Mouse (Mus musculus): ENCODE results near the gene Commd2. TPM values are rescaled to one million over a fixed set of nuclear protein-coding genes. Genes with fewer than 3 reads are reported as not detected.

Commd2 gene
- polyA plus RNA-seq, 1 experiment from 2014 or later, result 43.2 TPM

DNA sequence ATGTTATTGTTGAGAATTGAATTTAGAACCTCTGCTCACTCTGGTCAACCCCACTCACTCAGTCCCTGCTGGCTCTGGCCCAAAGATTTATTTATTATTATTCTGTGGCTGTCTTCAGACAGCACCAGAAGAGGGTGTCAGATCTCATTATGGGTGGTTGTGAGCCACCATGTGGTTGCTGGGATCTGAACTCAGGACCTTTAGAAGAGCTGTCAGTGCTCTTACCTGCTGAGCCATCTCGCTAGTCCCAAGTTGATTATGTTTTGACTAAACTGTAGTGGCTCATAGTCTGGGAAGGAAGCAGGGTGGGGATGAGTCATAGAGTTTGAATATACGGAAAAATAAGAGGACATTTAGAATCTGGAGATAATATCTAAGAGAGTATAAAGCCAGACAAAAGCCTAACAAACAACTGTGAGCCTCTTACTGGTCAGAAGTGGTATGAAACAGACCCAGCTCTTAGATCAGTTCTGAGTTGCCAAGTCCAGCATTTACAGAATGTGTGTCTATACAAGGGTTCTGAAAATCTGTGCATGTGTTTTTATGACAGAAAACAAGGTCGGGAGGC is 39.0 kb downstream of the Commd2 start:
- WGBS, result 65% methylated on average over 3 of the region's 3 CpGs
- no peak for ATAC-seq (replicated peaks; ENCODE audit: insufficient number of reproducible peaks, insufficient read depth, low FRiP score, low read depth)
- no peaks in the 10 kb centered on the region for H3K9me3 ChIP-seq (replicated peaks)
- no peak overlapping the region for H3K4me3 ChIP-seq
- H3K27ac ChIP-seq, result no peak overlapping the region
- peaks cover 4% of the 10 kb centered on the region for H3K4me1 ChIP-seq (replicated peaks)
- H3K9ac ChIP-seq, result no peak overlapping the region
- H3K4me2 ChIP-seq, result no peak overlapping the region
- no peaks in the 10 kb centered on the region for H3K27me3 ChIP-seq
- H3K36me3 ChIP-seq, result no peaks in the 10 kb centered on the region

GRCm38 (mm10) chr3:57611776-57612175 is 39.7 kb downstream of the Commd2 start:
- Histone ChIP-seq H3K9ac (no peak overlapping the region), H3K4me3 (no peak overlapping the region), H3K4me1 (replicated peaks) (peaks cover 4% of the 10 kb centered on the region), H3K9me3 (replicated peaks) (no peaks in the 10 kb centered on the region), H3K27ac (no peak overlapping the region), H3K4me2 (no peak overlapping the region), H3K36me3 (no peaks in the 10 kb centered on the region), H3K27me3 (no peaks in the 10 kb centered on the region)
- ATAC-seq (replicated peaks; ENCODE audit: insufficient number of reproducible peaks, insufficient read depth, low FRiP score, low read depth), result no peak
- WGBS, result 23% methylated on average over 7 of the region's 7 CpGs

DNA sequence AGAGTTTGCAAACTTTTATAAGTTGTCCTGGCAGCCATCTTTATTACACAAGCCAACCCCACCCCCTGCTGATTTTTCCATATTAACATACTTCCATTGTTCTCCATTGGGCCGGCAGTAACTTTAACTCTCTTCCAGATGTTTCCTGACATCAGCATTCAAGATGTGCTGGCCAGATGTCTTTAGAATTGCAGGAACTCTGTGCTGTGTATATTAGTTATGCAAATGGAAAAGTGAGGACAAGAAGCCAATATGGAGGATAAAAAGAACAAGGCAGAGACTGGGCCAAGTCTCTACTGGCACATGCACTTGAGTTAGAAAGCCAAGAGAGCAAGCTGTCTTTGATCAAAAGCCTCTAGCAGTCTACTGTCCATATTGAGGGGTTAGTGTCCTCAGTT is 46.9 kb downstream of the Commd2 start:
- Histone ChIP-seq H3K9me3 (replicated peaks) (no peaks in the 10 kb centered on the region), H3K4me1 (replicated peaks) (no peaks in the 10 kb centered on the region), H3K9ac (no peak overlapping the region), H3K4me3 (no peak overlapping the region), H3K4me2 (no peak overlapping the region), H3K27ac (peak overlapping the region; percentile 60; the same call in 1 of the 2 replicates), H3K27me3 (no peaks in the 10 kb centered on the region), H3K36me3 (no peaks in the 10 kb centered on the region)
- 56% methylated on average over 1 of the region's 1 CpGs for WGBS
- no peak for ATAC-seq (replicated peaks; ENCODE audit: insufficient number of reproducible peaks, insufficient read depth, low FRiP score, low read depth)

- Histone ChIP-seq H3K4me1 (replicated peaks) (no peaks in the 10 kb centered on the region), H3K4me2 (no peak overlapping the region), H3K4me3 (no peak overlapping the region), H3K27ac (peak overlapping the region; percentile 60), H3K27me3 (no peaks in the 10 kb centered on the region), H3K9ac (no peak overlapping the region), H3K9me3 (replicated peaks) (no peaks in the 10 kb centered on the region), H3K36me3 (no peaks in the 10 kb centered on the region)
- WGBS, result 66% methylated on average over 5 of the region's 5 CpGs
- ATAC-seq (replicated peaks; ENCODE audit: insufficient number of reproducible peaks, insufficient read depth, low FRiP score, low read depth), result no peak
Measured at GRCm38 (mm10) chr3:57603891-57604617, 47.5 kb downstream of the Commd2 start.

GRCm38 (mm10) chr3:57602610-57603009 is 48.9 kb downstream of the Commd2 start:
- Histone ChIP-seq H3K27ac (no peak overlapping the region), H3K36me3 (no peaks in the 10 kb centered on the region), H3K4me1 (replicated peaks) (no peaks in the 10 kb centered on the region), H3K4me2 (no peak overlapping the region), H3K4me3 (no peak overlapping the region), H3K9ac (no peak overlapping the region), H3K9me3 (replicated peaks) (no peaks in the 10 kb centered on the region), H3K27me3 (no peaks in the 10 kb centered on the region)
- no peak for ATAC-seq (replicated peaks; ENCODE audit: insufficient number of reproducible peaks, insufficient read depth, low FRiP score, low read depth)
- WGBS, result 77% methylated on average over 4 of the region's 4 CpGs

GRCm38 (mm10) chr3:57596566-57596965 is 54.9 kb downstream of the Commd2 start:
- H3K4me1 ChIP-seq (replicated peaks), result 0 out of 2 replicates have a peak, but pooled peaks cover 2% of the 10 kb centered on the region
- 54% methylated on average over 7 of the region's 7 CpGs for WGBS
- no peak overlapping the region for H3K27ac ChIP-seq
- no peak overlapping the region for H3K9ac ChIP-seq
- no peaks in the 10 kb centered on the region for H3K36me3 ChIP-seq
- no peaks in the 10 kb centered on the region for H3K9me3 ChIP-seq (replicated peaks)
- H3K4me3 ChIP-seq, result no peak overlapping the region
- ATAC-seq (replicated peaks; ENCODE audit: insufficient number of reproducible peaks, insufficient read depth, low FRiP score, low read depth), result no peak
- H3K4me2 ChIP-seq, result no peak overlapping the region
- H3K27me3 ChIP-seq, result no peaks in the 10 kb centered on the region

GRCm38 (mm10) chr3:57595506-57595905 is 56.0 kb downstream of the Commd2 start:
- ATAC-seq (replicated peaks; ENCODE audit: insufficient number of reproducible peaks, insufficient read depth, low FRiP score, low read depth), result no peak
- H3K9ac ChIP-seq, result no peak overlapping the region
- H3K27ac ChIP-seq, result no peak overlapping the region
- no peak overlapping the region for H3K4me3 ChIP-seq
- no peaks in the 10 kb centered on the region for H3K9me3 ChIP-seq (replicated peaks)
- H3K36me3 ChIP-seq, result no peaks in the 10 kb centered on the region
- H3K4me1 ChIP-seq (replicated peaks), result 0 out of 2 replicates have a peak, but pooled peaks cover 2% of the 10 kb centered on the region
- H3K4me2 ChIP-seq, result no peak overlapping the region
- no peaks in the 10 kb centered on the region for H3K27me3 ChIP-seq

Small RNA genes within 50 kb of the gene (microRNA-seq; reads per million reads assigned to microRNA genes)
- gene Mir6377, result not detected

Other genes starting within 250 kb of the Commd2 start
- gene Tm4sf4, start 226.4 kb downstream of the Commd2 start, polyA plus RNA-seq (2015; fragmentation: Nextera tagmentation; extraction: Ambion mirVana), result 0.86 and 1.2 TPM in 2 replicates
- 18.2 and 18.6 TPM in 2 replicates for gene Wwtr1, start 75.8 kb downstream of the Commd2 start, polyA plus RNA-seq (2015; fragmentation: Nextera tagmentation; extraction: Ambion mirVana)
- gene Ankub1, start 41.1 kb upstream of the Commd2 start, polyA plus RNA-seq (2015; fragmentation: Nextera tagmentation; extraction: Ambion mirVana), result not detected in 2 replicates
- gene Rnf13, start 84.3 kb upstream of the Commd2 start, polyA plus RNA-seq (2015; fragmentation: Nextera tagmentation; extraction: Ambion mirVana), result 73.6 and 85.8 TPM in 2 replicates
- 42.1 and 53.0 TPM in 2 replicates for gene Pfn2, start 196.4 kb upstream of the Commd2 start, polyA plus RNA-seq (2015; fragmentation: Nextera tagmentation; extraction: Ambion mirVana)

Data from heart, embryonic 15.5 days (tissue).